Mouse (Mus musculus): ENCODE data around the gene Rasl2-9.

DNA sequence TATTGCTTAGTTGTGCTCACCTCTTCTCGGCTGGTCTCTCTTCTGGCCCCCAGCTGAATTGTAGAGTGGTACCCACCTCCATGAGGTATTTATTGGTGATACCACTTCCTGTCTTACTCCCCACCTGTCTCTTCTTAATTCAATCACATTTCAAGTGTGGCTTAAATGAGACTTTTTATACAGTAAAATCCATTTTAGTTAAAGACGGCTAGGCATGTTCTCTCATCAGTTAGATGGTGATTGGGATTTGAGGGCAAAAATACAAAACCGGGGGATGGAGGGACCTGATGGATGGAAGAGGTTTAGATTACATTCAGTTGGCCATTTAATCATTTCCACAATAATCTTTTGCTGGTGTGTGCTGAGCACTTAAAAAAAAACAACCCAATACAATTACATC, 8.9 kb downstream of the Rasl2-9 start, which contains the start of gene Rfpl4:
- no peak for TF ChIP-seq CTCF (IDR thresholded peaks at IDR 0.05; ENCODE audit: low read depth, low read length)
- TF ChIP-seq POLR2A (IDR thresholded peaks at IDR 0.05; ENCODE audit: borderline replicate concordance, low read depth, low read length), result no peak

All from bone marrow macrophage, adult 2 months (primary cell).